Mouse (Mus musculus): ENCODE data around the gene Aida. TPM values are rescaled to one million over a fixed set of nuclear protein-coding genes. Genes with fewer than 3 reads are reported as not detected.
A peak's percentile ranks its signal among the peaks of the same experiment; 100 is the strongest.

The Aida gene
- polyA plus RNA-seq, 1 experiment from 2014 or later = 36.9 TPM

DNA sequence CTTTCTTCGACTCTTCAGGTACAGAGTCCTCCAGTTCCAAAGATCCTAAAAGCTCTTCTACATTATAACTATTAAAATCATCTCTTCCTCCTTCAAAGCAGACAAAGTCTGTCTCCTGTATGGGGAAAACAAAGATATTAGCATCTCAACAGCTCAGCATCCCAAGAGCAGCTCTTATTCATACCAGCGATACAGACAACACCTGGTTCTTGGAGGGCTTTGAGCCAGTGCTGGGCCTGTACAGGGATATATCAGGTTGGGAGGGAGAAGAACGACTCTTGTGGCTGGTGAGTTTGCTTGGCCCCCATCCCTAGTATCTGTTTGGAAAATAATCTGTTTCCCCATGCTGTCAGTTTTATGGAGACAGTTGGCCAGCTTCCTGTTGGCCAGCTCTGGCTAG lies 62.5 kb downstream of the Aida start:
- Histone ChIP-seq H3K4me2 (ENCODE audit: low read length) (no peak overlapping the region), H3K4me1 (replicated peaks; ENCODE audit: insufficient read depth, low read length) (no peaks in the 10 kb centered on the region), H3K27me3 (ENCODE audit: insufficient read depth, low read length) (no peaks in the 10 kb centered on the region), H3K9me3 (replicated peaks; ENCODE audit: low read length) (no peaks in the 10 kb centered on the region), H3K9ac (ENCODE audit: low read depth, low read length) (no peak overlapping the region), H3K4me3 (replicated peaks; ENCODE audit: low read depth, low read length) (no peak overlapping the region), H3K27ac (no peak overlapping the region), H3K36me3 (ENCODE audit: insufficient read depth, low read length) (peaks cover 46% of the 10 kb centered on the region)
- 88% methylated on average over 3 of the region's 3 CpGs for WGBS
- ATAC-seq (replicated peaks; ENCODE audit: low FRiP score, low read depth) (no peak), DNase-seq (ENCODE audit: low spot score) (no peak)
- no peak for TF ChIP-seq CTCF (IDR thresholded peaks at IDR 0.05; ENCODE audit: low read depth)

DNA sequence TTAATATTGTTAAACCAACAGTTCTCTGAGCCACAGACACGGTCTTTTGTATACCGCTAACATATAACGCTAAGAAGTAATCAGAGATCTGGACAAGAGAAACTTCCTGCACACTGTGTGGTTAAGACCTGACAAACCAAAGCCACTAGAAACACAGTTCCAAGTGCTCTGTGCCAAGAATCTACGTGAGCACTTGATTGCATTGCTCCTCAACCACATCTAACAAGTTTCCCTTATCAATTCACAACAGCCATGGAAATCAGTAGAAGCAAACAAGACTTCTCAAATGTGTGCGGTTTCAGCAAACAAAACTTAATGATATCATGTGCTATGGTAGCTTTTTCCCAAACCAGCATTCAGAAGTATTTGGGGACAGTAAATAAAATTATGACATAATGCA lies 65.9 kb downstream of the Aida start:
- DNase-seq (ENCODE audit: low spot score) = no peak

DNA sequence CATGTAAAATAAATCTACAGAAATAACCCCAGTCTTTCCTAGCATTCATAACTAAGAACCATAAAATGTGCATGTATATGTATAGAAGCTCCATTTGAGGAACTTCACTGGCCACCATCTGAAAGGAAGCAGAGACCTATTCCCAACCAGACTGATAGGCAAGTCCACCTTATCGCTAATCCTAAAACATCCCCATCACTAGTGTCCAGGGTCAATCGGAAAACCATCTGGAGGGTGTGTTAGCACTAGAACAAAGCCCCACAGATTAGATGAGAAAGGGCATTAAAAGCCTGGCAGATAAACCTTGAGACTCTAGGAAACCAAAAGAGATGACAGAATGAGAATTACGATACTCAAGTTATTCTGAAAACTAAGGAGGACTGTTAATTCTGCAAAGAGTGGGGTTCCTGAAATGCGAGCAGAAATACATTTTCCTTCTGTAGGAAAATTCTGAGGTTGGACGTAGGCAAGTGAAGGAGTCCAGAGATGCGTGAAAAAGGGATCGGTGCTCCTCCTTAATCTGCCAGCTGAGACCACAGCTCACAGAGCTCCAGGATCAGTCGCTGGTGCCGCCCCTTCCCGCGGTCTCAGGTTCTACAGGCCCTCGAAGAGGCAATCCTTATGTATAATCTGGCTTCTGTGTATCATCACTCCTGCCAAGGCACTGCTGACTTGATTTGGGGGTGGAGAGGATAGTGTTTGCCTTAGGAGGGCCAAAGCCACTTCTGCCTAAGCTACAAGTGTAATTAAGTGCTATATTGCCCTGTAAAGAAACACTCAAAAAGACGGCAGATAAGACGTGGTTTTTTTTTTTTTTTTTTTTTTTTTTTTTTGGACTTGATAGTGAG lies 66.6 kb downstream of the Aida start:
- Histone ChIP-seq H3K36me3 (ENCODE audit: insufficient read depth, low read length) (peaks cover 30% of the 10 kb centered on the region), H3K27ac (no peak overlapping the region), H3K9me3 (replicated peaks; ENCODE audit: low read length) (no peaks in the 10 kb centered on the region), H3K27me3 (ENCODE audit: insufficient read depth, low read length) (no peaks in the 10 kb centered on the region), H3K4me1 (replicated peaks; ENCODE audit: insufficient read depth, low read length) (peaks cover 5% of the 10 kb centered on the region), H3K9ac (ENCODE audit: low read depth, low read length) (no peak overlapping the region), H3K4me2 (ENCODE audit: low read length) (no peak overlapping the region), H3K4me3 (replicated peaks; ENCODE audit: low read depth, low read length) (no peak overlapping the region)
- TF ChIP-seq CTCF (IDR thresholded peaks at IDR 0.05; ENCODE audit: low read depth) = no peak
- ATAC-seq (replicated peaks; ENCODE audit: low FRiP score, low read depth) = no peak
- no peak for DNase-seq (ENCODE audit: low spot score)
- 84% methylated on average over 14 of the region's 14 CpGs for WGBS

More for the DNA sequence above, 65.9 kb downstream of the Aida start:
- no peak for ATAC-seq (replicated peaks; ENCODE audit: low FRiP score, low read depth)
- Histone ChIP-seq H3K4me2 (ENCODE audit: low read length) (no peak overlapping the region), H3K9ac (ENCODE audit: low read depth, low read length) (no peak overlapping the region), H3K36me3 (ENCODE audit: insufficient read depth, low read length) (peaks cover 36% of the 10 kb centered on the region), H3K27ac (no peak overlapping the region), H3K4me1 (replicated peaks; ENCODE audit: insufficient read depth, low read length) (no peaks in the 10 kb centered on the region), H3K9me3 (replicated peaks; ENCODE audit: low read length) (no peaks in the 10 kb centered on the region), H3K4me3 (replicated peaks; ENCODE audit: low read depth, low read length) (no peak overlapping the region), H3K27me3 (ENCODE audit: insufficient read depth, low read length) (no peaks in the 10 kb centered on the region)
- no peak for TF ChIP-seq CTCF (IDR thresholded peaks at IDR 0.05; ENCODE audit: low read depth)
- WGBS = 84% methylated on average over 5 of the region's 5 CpGs

DNA sequence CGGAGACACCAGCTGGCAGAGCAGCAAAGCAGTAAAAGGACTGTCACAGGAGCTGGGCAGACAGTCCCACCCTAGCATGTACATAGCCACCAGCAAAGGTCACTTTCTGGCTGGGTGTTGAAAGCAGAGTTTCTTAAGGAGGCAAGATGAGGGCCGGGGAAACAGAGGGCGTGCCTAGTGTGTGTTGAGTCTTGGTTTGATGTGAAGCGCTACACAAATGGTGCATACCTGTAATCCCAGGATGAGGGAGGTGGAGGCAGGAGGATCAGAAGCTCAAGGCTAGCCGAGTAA lies 67.1 kb downstream of the Aida start:
- Histone ChIP-seq H3K27ac (no peak overlapping the region), H3K4me2 (ENCODE audit: low read length) (no peak overlapping the region), H3K4me1 (replicated peaks; ENCODE audit: insufficient read depth, low read length) (peaks cover 7% of the 10 kb centered on the region), H3K9me3 (replicated peaks; ENCODE audit: low read length) (no peaks in the 10 kb centered on the region), H3K36me3 (ENCODE audit: insufficient read depth, low read length) (peaks cover 24% of the 10 kb centered on the region), H3K9ac (ENCODE audit: low read depth, low read length) (no peak overlapping the region), H3K4me3 (replicated peaks; ENCODE audit: low read depth, low read length) (no peak overlapping the region), H3K27me3 (ENCODE audit: insufficient read depth, low read length) (no peaks in the 10 kb centered on the region)
- WGBS = 87% methylated on average over 5 of the region's 5 CpGs
- no peak for ATAC-seq (replicated peaks; ENCODE audit: low FRiP score, low read depth)
- no peak for TF ChIP-seq CTCF (IDR thresholded peaks at IDR 0.05; ENCODE audit: low read depth)
- DNase-seq (ENCODE audit: low spot score) = no peak

DNA sequence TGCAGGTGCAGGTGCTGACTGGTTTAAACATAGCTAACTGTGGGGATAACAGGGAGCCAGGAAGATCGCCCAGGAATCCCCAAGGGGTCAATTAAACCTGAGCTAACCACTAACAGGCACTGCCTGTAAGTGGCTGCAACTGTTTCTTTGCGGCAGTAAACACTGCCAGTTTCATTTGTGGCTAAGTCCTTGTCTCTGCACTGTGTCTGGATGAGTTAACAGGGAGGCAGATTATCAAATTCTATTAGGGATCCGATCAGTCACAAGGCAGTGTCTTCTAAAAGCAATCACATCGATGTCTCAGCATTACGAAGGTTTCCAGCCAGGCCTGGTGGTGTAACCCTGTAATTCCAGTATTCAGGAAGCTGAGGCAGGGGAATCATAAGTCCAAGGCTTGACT lies 70.0 kb downstream of the Aida start:
- Histone ChIP-seq H3K4me2 (ENCODE audit: low read length) (no peak overlapping the region), H3K27ac (no peak overlapping the region), H3K9me3 (replicated peaks; ENCODE audit: low read length) (no peaks in the 10 kb centered on the region), H3K27me3 (ENCODE audit: insufficient read depth, low read length) (no peaks in the 10 kb centered on the region), H3K4me3 (replicated peaks; ENCODE audit: low read depth, low read length) (no peak overlapping the region), H3K36me3 (ENCODE audit: insufficient read depth, low read length) (peaks cover 15% of the 10 kb centered on the region; the same call in 1 of the 2 replicates), H3K4me1 (replicated peaks; ENCODE audit: insufficient read depth, low read length) (peaks cover 7% of the 10 kb centered on the region), H3K9ac (ENCODE audit: low read depth, low read length) (no peak overlapping the region)
- DNase-seq (ENCODE audit: low spot score) (no peak), ATAC-seq (replicated peaks; ENCODE audit: low FRiP score, low read depth) (no peak)
- 85% methylated on average over 5 of the region's 5 CpGs for WGBS
- no peak for TF ChIP-seq CTCF (IDR thresholded peaks at IDR 0.05; ENCODE audit: low read depth)

DNA sequence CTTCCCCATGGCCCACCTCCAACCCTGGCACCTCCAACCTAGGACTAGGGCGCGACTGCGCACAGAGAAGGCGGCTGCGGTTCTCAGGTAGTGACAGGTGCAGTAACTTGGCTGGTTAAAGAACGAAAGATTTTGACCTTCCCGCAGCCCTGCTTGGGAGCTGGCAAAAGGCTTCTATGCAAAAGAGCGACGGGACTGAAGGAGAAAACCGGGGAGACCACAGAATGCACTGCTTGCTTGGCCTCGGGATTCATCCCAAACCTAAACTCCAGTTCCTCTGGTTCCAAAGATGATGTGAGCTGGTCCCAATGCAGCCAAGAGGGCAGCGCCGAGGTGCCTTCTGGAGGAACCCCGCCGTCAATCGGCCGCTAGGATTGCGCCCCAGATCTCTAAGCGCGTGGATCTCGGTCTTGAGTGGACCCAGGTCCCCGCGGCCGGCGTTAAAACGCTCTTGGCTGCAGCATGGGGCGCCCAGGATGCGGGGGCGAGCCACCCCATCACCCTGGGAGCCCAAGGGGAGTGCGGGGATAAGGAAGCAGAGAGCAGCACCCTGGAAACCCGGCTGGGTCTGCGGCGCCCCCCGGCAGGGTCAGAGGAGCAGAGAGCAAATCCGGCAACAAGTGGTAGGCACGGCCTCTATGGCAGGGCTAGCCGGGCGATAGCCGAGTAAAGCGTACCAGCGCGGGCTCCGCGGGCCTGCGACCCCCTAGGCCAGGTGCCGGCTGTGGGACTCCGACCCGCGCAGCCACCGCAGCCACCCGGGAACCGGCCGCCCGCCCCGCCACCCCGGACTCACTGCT lies 72.4 kb downstream of the Aida start:
- no peak for TF ChIP-seq CTCF (IDR thresholded peaks at IDR 0.05; ENCODE audit: low read depth)
- DNase-seq (ENCODE audit: low spot score) = peak; percentile 25
- Histone ChIP-seq H3K27ac (peak overlapping the region; percentile 77), H3K4me3 (replicated peaks; ENCODE audit: low read depth, low read length) (peak overlapping the region; percentile 92), H3K4me1 (replicated peaks; ENCODE audit: insufficient read depth, low read length) (peaks cover 7% of the 10 kb centered on the region), H3K9me3 (replicated peaks; ENCODE audit: low read length) (no peaks in the 10 kb centered on the region), H3K4me2 (ENCODE audit: low read length) (peak overlapping the region; percentile 97), H3K9ac (ENCODE audit: low read depth, low read length) (peak overlapping the region; percentile 86), H3K27me3 (ENCODE audit: insufficient read depth, low read length) (no peaks in the 10 kb centered on the region), H3K36me3 (ENCODE audit: insufficient read depth, low read length) (peaks cover 8% of the 10 kb centered on the region; the same call in 1 of the 2 replicates)
- peak; percentile 62 for ATAC-seq (replicated peaks; ENCODE audit: low FRiP score, low read depth)
- 1% methylated on average over 53 of the region's 56 CpGs for WGBS

All from kidney, postnatal 0 days (tissue).